Mouse (Mus musculus): ENCODE data around the gene E030025P04Rik. TPM values are rescaled to one million over a fixed set of nuclear protein-coding genes. Genes with fewer than 3 reads are reported as not detected.

Gene E030025P04Rik
- polyA plus RNA-seq, 1 experiment from 2014 or later = not detected

GRCm38 (mm10) chr11:109157694-109158093 lies 13.5 kb upstream of the E030025P04Rik start:
- no peak overlapping the region for H3K4me3 ChIP-seq (replicated peaks)
- H3K9me3 ChIP-seq = no peaks in the 10 kb centered on the region
- H3K9ac ChIP-seq (replicated peaks) = no peak overlapping the region
- 60% methylated on average over 5 of the region's 5 CpGs for WGBS
- H3K4me2 ChIP-seq = no peak overlapping the region
- H3K27ac ChIP-seq = no peak overlapping the region
- H3K27me3 ChIP-seq = no peaks in the 10 kb centered on the region
- H3K4me1 ChIP-seq (replicated peaks) = no peaks in the 10 kb centered on the region
- no peaks in the 10 kb centered on the region for H3K36me3 ChIP-seq
- no peak for ATAC-seq (ENCODE audit: insufficient number of reproducible peaks, insufficient read depth, low FRiP score, low TSS enrichment, low read depth)

GRCm38 (mm10) chr11:109144890-109145341 lies 747 bp upstream of the E030025P04Rik start:
- Histone ChIP-seq H3K9me3 (no peaks in the 10 kb centered on the region), H3K27me3 (no peaks in the 10 kb centered on the region), H3K27ac (no peak overlapping the region), H3K9ac (replicated peaks) (no peak overlapping the region), H3K36me3 (no peaks in the 10 kb centered on the region), H3K4me3 (replicated peaks) (no peak overlapping the region), H3K4me1 (replicated peaks) (peaks cover 7% of the 10 kb centered on the region; the same call in 1 of the 2 replicates), H3K4me2 (no peak overlapping the region)
- ATAC-seq (ENCODE audit: insufficient number of reproducible peaks, insufficient read depth, low FRiP score, low TSS enrichment, low read depth) = no peak
- 20% methylated on average over 7 of the region's 7 CpGs for WGBS

GRCm38 (mm10) chr11:109126482-109126881 lies 17.7 kb downstream of the E030025P04Rik start:
- no peaks in the 10 kb centered on the region for H3K27me3 ChIP-seq
- no peak overlapping the region for H3K4me3 ChIP-seq (replicated peaks)
- no peaks in the 10 kb centered on the region for H3K4me1 ChIP-seq (replicated peaks)
- no peak overlapping the region for H3K9ac ChIP-seq (replicated peaks)
- WGBS = 74% methylated on average over 7 of the region's 7 CpGs
- H3K27ac ChIP-seq = no peak overlapping the region
- no peak overlapping the region for H3K4me2 ChIP-seq
- peaks cover 10% of the 10 kb centered on the region; the same call in 1 of the 2 replicates for H3K9me3 ChIP-seq
- H3K36me3 ChIP-seq = no peaks in the 10 kb centered on the region
- ATAC-seq (ENCODE audit: insufficient number of reproducible peaks, insufficient read depth, low FRiP score, low TSS enrichment, low read depth) = no peak

- Histone ChIP-seq H3K27ac (no peak overlapping the region), H3K9me3 (peaks cover 5% of the 10 kb centered on the region; the same call in 1 of the 2 replicates), H3K4me2 (no peak overlapping the region), H3K4me3 (replicated peaks) (no peak overlapping the region), H3K4me1 (replicated peaks) (no peaks in the 10 kb centered on the region), H3K9ac (replicated peaks) (no peak overlapping the region), H3K27me3 (no peaks in the 10 kb centered on the region), H3K36me3 (no peaks in the 10 kb centered on the region)
- no peak for ATAC-seq (ENCODE audit: insufficient number of reproducible peaks, insufficient read depth, low FRiP score, low TSS enrichment, low read depth)
- WGBS = 81% methylated on average over 5 of the region's 5 CpGs
Observed at GRCm38 (mm10) chr11:109125451-109125850, 18.7 kb downstream of the E030025P04Rik start.

- Histone ChIP-seq H3K4me2 (no peak overlapping the region), H3K36me3 (no peaks in the 10 kb centered on the region), H3K27ac (no peak overlapping the region), H3K4me3 (replicated peaks) (no peak overlapping the region), H3K27me3 (no peaks in the 10 kb centered on the region), H3K9ac (replicated peaks) (no peak overlapping the region), H3K4me1 (replicated peaks) (no peaks in the 10 kb centered on the region), H3K9me3 (no peaks in the 10 kb centered on the region)
- no peak for ATAC-seq (ENCODE audit: insufficient number of reproducible peaks, insufficient read depth, low FRiP score, low TSS enrichment, low read depth)
- WGBS = 63% methylated on average over 3 of the region's 3 CpGs
Observed at GRCm38 (mm10) chr11:109124284-109124683, 19.9 kb downstream of the E030025P04Rik start.

GRCm38 (mm10) chr11:109109826-109110346 lies 34.3 kb downstream of the E030025P04Rik start:
- H3K4me1 ChIP-seq (replicated peaks) = peaks cover 24% of the 10 kb centered on the region
- H3K27me3 ChIP-seq = 0 out of 2 replicates have a peak, but pooled peaks cover 3% of the 10 kb centered on the region
- H3K27ac ChIP-seq = no peak overlapping the region
- H3K36me3 ChIP-seq = no peaks in the 10 kb centered on the region
- H3K9me3 ChIP-seq = peaks cover 5% of the 10 kb centered on the region; the same call in 1 of the 2 replicates
- H3K4me2 ChIP-seq = no peak overlapping the region
- no peak overlapping the region for H3K9ac ChIP-seq (replicated peaks)
- no peak for ATAC-seq (ENCODE audit: insufficient number of reproducible peaks, insufficient read depth, low FRiP score, low TSS enrichment, low read depth)
- 33% methylated on average over 11 of the region's 11 CpGs for WGBS
- H3K4me3 ChIP-seq (replicated peaks) = no peak overlapping the region

- no peak overlapping the region for H3K27ac ChIP-seq
- no peak overlapping the region for H3K4me2 ChIP-seq
- no peak for ATAC-seq (ENCODE audit: insufficient number of reproducible peaks, insufficient read depth, low FRiP score, low TSS enrichment, low read depth)
- peaks cover 3% of the 10 kb centered on the region; the same call in 1 of the 2 replicates for H3K9me3 ChIP-seq
- H3K4me1 ChIP-seq (replicated peaks) = peaks cover 24% of the 10 kb centered on the region
- no peak overlapping the region for H3K9ac ChIP-seq (replicated peaks)
- 0 out of 2 replicates have a peak, but pooled peaks cover 3% of the 10 kb centered on the region for H3K27me3 ChIP-seq
- H3K36me3 ChIP-seq = no peaks in the 10 kb centered on the region
- H3K4me3 ChIP-seq (replicated peaks) = no peak overlapping the region
Observed at GRCm38 (mm10) chr11:109109056-109109455, 35.1 kb downstream of the E030025P04Rik start.

- no peak for ATAC-seq (ENCODE audit: insufficient number of reproducible peaks, insufficient read depth, low FRiP score, low TSS enrichment, low read depth)
- WGBS = 19% methylated on average over 11 of the region's 11 CpGs
- H3K9ac ChIP-seq (replicated peaks) = no peak overlapping the region
- 0 out of 2 replicates have a peak, but pooled peaks cover 3% of the 10 kb centered on the region for H3K27me3 ChIP-seq
- no peak overlapping the region for H3K4me2 ChIP-seq
- H3K27ac ChIP-seq = no peak overlapping the region
- no peaks in the 10 kb centered on the region for H3K9me3 ChIP-seq
- H3K4me3 ChIP-seq (replicated peaks) = no peak overlapping the region
- H3K36me3 ChIP-seq = no peaks in the 10 kb centered on the region
- H3K4me1 ChIP-seq (replicated peaks) = peaks cover 24% of the 10 kb centered on the region
Observed at GRCm38 (mm10) chr11:109107518-109108205, 36.5 kb downstream of the E030025P04Rik start.

GRCm38 (mm10) chr11:109106751-109107150 lies 37.4 kb downstream of the E030025P04Rik start:
- H3K27ac ChIP-seq = no peak overlapping the region

GRCm38 (mm10) chr11:109106181-109106580 lies 38.0 kb downstream of the E030025P04Rik start:
- 0 out of 2 replicates have a peak, but pooled peaks cover 3% of the 10 kb centered on the region for H3K27me3 ChIP-seq
- no peaks in the 10 kb centered on the region for H3K36me3 ChIP-seq
- WGBS = 9% methylated on average over 5 of the region's 5 CpGs
- no peak overlapping the region for H3K4me3 ChIP-seq (replicated peaks)
- no peaks in the 10 kb centered on the region for H3K9me3 ChIP-seq
- H3K9ac ChIP-seq (replicated peaks) = no peak overlapping the region
- no peak for ATAC-seq (ENCODE audit: insufficient number of reproducible peaks, insufficient read depth, low FRiP score, low TSS enrichment, low read depth)
- peaks cover 24% of the 10 kb centered on the region for H3K4me1 ChIP-seq (replicated peaks)
- H3K27ac ChIP-seq = 0 out of 2 replicates have a peak overlapping the region, but pooled peaks have one; percentile 37
- no peak overlapping the region for H3K4me2 ChIP-seq

More at GRCm38 (mm10) chr11:109106751-109107150, 37.4 kb downstream of the E030025P04Rik start:
- H3K9ac ChIP-seq (replicated peaks) = no peak overlapping the region
- H3K27me3 ChIP-seq = 0 out of 2 replicates have a peak, but pooled peaks cover 3% of the 10 kb centered on the region
- no peak overlapping the region for H3K4me3 ChIP-seq (replicated peaks)
- ATAC-seq (ENCODE audit: insufficient number of reproducible peaks, insufficient read depth, low FRiP score, low TSS enrichment, low read depth) = no peak
- 3% methylated on average over 8 of the region's 8 CpGs for whole genome bisulfite sequencing
- H3K9me3 ChIP-seq = no peaks in the 10 kb centered on the region
- no peak overlapping the region for H3K4me2 ChIP-seq
- H3K36me3 ChIP-seq = no peaks in the 10 kb centered on the region
- peaks cover 24% of the 10 kb centered on the region for H3K4me1 ChIP-seq (replicated peaks)

GRCm38 (mm10) chr11:109103386-109103785 lies 40.8 kb downstream of the E030025P04Rik start:
- H3K27ac ChIP-seq = no peak overlapping the region
- no peaks in the 10 kb centered on the region for H3K36me3 ChIP-seq
- no peak overlapping the region for H3K4me3 ChIP-seq (replicated peaks)
- WGBS = 89% methylated on average over 3 of the region's 3 CpGs
- H3K27me3 ChIP-seq = no peaks in the 10 kb centered on the region
- H3K9ac ChIP-seq (replicated peaks) = no peak overlapping the region
- no peak for ATAC-seq (ENCODE audit: insufficient number of reproducible peaks, insufficient read depth, low FRiP score, low TSS enrichment, low read depth)
- no peak overlapping the region for H3K4me2 ChIP-seq
- peaks cover 20% of the 10 kb centered on the region for H3K4me1 ChIP-seq (replicated peaks)
- H3K9me3 ChIP-seq = no peaks in the 10 kb centered on the region
